Mouse (Mus musculus): ENCODE results near the gene Ube2ql1. TPM values are rescaled to one million over a fixed set of nuclear protein-coding genes. Genes with fewer than 3 reads are reported as not detected.

Ube2ql1 gene
- total RNA-seq, 2 experiments from 2014 or later: 180 TPM

DNA sequence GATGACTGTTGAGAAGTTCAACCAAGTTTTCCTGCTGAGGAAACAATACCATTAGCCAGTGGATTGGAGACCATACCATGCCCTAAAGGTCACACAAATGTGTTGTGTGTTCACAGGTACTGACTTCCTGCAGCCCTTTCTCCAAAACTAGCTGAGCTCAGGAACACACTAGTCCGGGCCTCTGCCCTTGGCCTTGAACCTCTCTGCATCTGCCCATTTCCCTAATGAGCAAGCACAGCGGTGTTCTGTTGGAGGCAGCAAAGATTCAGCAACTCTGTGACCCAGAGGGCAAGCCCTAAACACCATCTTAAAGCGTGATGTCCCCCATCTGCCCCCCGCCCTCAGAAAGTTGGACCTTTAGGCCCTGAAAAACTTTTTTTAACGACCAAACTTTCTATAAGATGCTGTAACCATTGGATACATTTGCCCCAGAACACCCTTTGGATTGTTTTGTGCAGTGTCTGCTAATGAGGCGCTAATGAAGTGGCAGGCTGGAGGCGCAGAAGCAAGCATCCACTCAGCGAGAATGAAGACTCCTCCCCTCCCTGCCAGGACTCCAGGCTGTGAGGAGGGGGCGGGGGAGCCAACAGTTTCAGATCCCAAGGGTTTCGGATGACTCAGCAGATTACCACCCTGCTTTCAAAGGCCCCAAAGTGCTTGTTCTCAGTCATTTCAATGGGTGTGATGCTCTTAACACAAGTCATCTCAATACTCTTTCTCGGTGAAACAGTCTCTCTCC is 21.7 kb downstream of the Ube2ql1 start:
- DNase-seq: no peak
- intact Hi-C loops (cut with DNase I): no loop called here

- intact Hi-C loops (cut with DNase I): no loop called here
- no peak for DNase-seq
Measured at GRCm38 (mm10) chr13:69708236-69708635, 31.5 kb downstream of the Ube2ql1 start.

DNA sequence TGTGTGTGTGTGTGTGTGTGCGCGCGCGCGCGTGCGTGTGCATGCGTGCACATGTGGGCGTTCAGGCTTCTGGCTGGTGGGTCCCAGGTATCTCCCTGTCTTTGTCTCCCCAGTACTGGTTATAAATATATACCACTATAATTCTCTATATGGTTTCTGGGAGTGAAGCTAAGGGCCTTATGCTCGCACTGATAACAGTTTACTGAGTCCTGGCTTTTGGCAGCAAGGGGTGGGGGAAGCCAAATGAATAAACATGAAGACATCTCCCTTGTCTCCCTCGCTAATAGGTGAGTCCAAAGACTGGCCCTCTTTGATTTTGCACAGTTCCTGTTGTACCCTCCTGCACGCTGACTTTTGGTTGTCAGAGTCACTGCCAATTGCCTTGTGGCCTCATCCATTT is 32.2 kb downstream of the Ube2ql1 start:
- intact Hi-C loops (cut with DNase I): no loop called here
- no peak for DNase-seq

DNA sequence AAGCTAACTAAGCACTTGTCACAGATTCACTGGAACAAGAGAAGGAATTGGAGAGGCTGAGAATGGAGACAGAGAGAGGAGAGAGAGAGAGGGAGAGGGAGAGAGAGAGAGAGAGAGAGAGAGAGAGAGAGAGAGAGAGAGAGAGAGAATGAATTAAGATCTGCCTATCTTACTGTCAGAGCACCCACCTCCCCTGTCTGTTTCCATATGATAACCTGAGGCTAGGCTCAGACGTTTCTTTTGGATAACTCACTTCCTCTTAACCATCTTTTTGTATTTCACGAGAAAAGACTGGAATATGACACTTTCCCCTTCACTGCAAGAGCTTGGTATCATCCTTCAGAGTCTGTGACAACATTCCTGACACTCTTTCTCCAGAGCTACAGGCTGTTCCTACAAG is 32.8 kb downstream of the Ube2ql1 start:
- intact Hi-C loops (cut with DNase I): no loop called here
- no peak for DNase-seq

DNA sequence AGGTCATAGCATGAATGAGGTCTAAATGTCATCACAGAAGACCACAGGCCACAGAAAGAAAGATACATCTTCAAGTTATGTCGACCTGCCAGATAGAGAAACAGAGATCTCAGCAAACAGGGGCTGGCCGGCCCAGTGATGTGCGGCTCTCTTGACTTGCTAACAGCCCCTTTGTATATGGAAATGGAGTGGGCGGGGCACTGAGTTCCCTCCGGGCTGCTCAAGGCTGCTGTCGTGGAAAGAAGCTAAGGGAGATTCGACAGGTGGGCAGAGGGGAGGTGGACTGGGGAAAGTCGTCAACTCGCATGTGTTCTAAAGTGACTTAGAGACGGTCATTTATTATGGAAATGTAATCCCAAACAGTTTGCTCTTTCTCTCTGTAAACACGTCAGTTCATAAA is 36.2 kb downstream of the Ube2ql1 start:
- DNase-seq: no peak
- intact Hi-C loops (cut with DNase I): no loop called here

GRCm38 (mm10) chr13:69701397-69701796 is 38.3 kb downstream of the Ube2ql1 start:
- no peak for DNase-seq
- intact Hi-C loops (cut with DNase I): no loop called here

- intact Hi-C loops (cut with DNase I): no loop called here
- DNase-seq: no peak
Measured at GRCm38 (mm10) chr13:69700827-69701226, 38.9 kb downstream of the Ube2ql1 start.

GRCm38 (mm10) chr13:69696333-69696991 is 43.2 kb downstream of the Ube2ql1 start:
- peak; percentile 90 for DNase-seq
- intact Hi-C loops (cut with DNase I): loop anchor here (2.0 kb wide), 2 partner anchors 42 to 890 kb away; partner anchors contain the start of gene Ube2ql1

DNA sequence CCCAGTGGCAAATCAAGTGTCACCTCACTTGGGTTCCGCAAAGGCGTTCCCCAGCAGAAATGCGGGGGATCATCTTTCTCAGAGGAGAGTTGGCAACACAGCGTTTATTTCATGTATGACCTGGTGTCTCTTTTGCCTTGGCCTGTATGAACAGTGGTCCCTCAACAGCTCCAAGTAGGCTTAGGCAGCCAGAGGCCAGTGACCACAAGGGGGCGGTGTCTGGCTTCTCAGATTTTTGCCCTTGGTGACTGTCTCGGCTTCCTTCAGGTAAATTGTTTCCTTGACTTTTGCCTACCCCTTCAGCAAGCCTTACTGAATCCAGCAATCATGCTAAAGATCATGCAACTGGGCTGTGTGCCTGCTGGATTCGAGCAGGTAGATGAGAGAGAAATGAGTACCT is 48.6 kb downstream of the Ube2ql1 start:
- intact Hi-C loops (cut with DNase I): no loop called here

DNA sequence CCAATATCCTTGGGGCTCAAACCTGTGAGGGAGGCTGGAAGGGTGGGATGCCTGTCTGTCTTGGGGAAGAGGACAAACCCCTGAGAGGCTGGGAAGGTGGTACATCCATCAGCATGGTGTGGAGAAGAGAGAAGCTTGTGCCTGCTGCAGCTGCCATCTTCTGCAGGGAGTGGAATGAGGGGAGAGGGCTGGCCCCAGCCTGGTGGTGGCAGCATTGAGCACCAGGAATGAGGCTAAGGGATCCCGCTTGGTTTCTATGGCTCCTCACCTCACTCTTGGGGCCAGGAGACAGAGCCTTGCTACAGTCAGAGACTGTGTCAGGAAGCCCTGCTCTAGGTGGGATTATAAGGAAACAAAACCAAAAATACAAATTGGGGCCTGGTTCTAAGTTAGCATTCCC is 52.7 kb downstream of the Ube2ql1 start:
- intact Hi-C loops (cut with DNase I): no loop called here
- peak; percentile 14 for DNase-seq

More for the DNA sequence above, 48.6 kb downstream of the Ube2ql1 start:
- DNase-seq: peak; percentile 73

- intact Hi-C loops (cut with DNase I): no loop called here
- DNase-seq: no peak
Measured at GRCm38 (mm10) chr13:69685406-69685818, 54.3 kb downstream of the Ube2ql1 start.

DNA sequence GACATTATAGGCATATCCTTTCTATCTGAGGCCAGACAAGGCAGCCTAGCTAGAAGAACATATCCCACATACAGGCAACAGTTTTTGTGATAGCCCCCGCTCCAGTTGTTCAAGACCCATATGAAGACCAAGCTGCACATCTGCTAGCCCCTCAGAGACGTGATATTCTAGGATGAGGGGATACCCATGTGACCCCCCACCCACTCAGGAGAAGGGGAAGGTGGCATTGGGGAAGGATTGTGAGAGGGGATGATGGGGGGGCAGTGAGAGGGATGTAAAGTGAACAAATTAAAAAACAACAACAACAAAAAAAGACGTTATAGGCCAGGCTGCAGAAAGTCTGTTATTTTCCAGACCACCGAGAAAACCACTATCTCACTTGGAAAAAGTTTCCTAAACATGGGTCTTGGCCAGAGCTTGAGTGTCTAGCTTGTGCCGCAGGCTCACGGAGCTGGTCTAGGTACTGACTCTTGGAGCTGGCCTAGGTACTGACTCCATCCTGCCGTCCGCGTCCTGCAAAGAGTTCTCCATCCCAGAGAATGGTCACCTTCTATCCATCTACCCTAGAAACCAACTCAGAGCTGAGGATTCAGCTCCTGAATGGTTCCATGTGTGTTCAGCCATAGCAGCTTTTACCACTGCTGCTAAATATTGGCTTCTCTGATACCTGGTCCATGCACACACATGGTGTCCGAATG is 65.6 kb downstream of the Ube2ql1 start:
- intact Hi-C loops (cut with DNase I): no loop called here

GRCm38 (mm10) chr13:69673197-69673920 is 66.3 kb downstream of the Ube2ql1 start:
- DNase-seq: no peak
- intact Hi-C loops (cut with DNase I): no loop called here

More for the DNA sequence above, 65.6 kb downstream of the Ube2ql1 start:
- DNase-seq: no peak

- intact Hi-C loops (cut with DNase I): no loop called here
- no peak for DNase-seq
Measured at GRCm38 (mm10) chr13:69672565-69672964, 67.1 kb downstream of the Ube2ql1 start.

- DNase-seq: no peak
- intact Hi-C loops (cut with DNase I): no loop called here
Measured at GRCm38 (mm10) chr13:69672121-69672520, 67.6 kb downstream of the Ube2ql1 start.

DNA sequence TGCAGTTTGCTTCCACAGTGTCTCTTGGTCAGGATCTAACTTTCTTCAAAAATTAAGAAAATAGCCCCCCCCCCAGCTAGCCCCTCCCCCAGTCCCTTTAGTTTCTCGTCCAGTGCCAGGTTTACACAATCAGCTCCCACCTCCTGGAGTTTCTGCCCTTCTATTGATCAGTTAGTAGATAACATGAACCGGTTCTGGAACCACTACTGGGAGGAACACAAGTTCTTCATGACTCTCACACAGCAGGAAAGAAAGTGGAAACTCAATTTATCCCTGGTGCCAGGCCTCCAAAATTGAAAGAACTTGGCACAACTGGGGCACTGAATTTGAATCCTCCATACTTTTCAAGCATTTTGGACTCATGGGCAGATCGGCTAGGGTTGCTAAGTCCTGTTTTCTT is 85.2 kb downstream of the Ube2ql1 start:
- intact Hi-C loops (cut with DNase I): no loop called here
- no peak for DNase-seq

Other genes starting within 250 kb of the Ube2ql1 start
- gene Nsun2, start 206.1 kb downstream of the Ube2ql1 start, total RNA-seq (2021): 10 to 100 TPM; 84.5 to 89.7 TPM
- gene Tent4a, start 205.3 kb downstream of the Ube2ql1 start, total RNA-seq (2021): 10 to 100 TPM; 49.2 to 49.7 TPM
- 10 to 100 TPM; 16.5 to 18.9 TPM for gene Srd5a1, start 128.4 kb downstream of the Ube2ql1 start, total RNA-seq (2021)
- 10 to 100 TPM; 69.0 to 79.9 TPM for gene Med10, start 62.5 kb upstream of the Ube2ql1 start, total RNA-seq (2021)